Mouse (Mus musculus) stomach, postnatal 0 days (tissue): ENCODE data around the gene Bmp6.

Experiments
- CTCF ChIP-seq: IDR thresholded peaks from 2 replicates; pipeline ENCODE4 v1.5.1; 2016; ENCODE audit warnings: antibody characterized with exemption, low read depth, mild to moderate bottlenecking, moderate library complexity
- EP300 ChIP-seq: optimal IDR thresholded peaks from 2 replicates; pipeline ENCODE3; 2016; ENCODE audit warnings: antibody characterized with exemption

DNA sequence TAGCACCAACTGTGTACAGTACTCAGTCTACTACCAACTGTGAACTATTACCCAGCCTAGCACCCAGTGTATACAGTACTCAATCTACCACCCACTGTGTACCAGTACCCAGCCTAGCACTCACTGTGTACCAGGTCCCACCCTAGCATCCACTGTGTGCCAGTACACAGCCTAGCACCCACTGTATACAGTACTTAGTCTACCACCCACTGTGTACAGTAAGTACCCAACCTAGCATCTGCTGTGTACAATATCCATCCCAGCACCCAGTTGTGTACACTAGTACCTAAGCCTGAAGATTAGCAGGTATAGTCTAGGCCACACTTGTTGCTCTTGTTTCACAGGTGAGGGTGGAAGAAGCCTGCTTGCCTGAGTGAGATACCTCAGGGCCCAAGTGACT lies 192.6 kb downstream of the Bmp6 start:
- no peak for TF ChIP-seq EP300
- no peak for TF ChIP-seq CTCF
